Mouse (Mus musculus): ENCODE data around the gene Arl4a. TPM values are rescaled to one million over a fixed set of nuclear protein-coding genes. Genes with fewer than 3 reads are reported as not detected.

Gene Arl4a
- polyA plus RNA-seq (2014; fragmentation: Nextera tagmentation; extraction: Ambion mirVana): 37.4 and 39.8 TPM in 2 replicates

DNA sequence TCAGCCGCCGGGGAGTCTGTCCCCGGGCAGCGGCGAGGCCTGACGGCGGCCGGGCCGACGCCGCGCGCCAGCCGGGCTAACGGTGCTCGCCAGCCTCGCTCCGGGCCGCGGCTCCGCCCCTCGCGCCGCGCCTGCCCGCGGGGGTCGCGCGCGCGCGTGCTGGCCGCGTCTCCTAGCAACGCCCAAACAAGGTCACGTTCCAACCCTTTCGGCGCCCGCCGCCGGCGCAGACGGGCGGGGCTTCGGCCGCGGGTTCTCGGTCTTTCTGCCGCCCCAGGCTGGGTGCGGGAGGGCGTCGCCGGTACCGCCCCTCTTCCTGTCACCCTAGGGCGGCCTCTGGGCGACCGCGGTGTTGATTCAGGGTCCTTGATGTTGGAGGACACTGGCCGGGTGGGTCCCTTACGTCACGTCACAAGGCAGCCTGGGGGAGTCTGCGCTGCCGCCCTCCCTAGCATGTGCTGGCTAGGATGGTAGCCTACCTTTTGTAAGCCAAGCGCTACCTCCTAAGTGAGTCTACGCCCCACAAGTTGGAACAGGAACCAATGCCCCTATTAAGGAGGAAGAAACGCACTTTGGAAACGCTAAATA lies at the start of gene Arl4a:
Gene Arl4a (minus strand): TSS at position 150 of the 588 bp plus-strand sequence.
- Histone ChIP-seq H3K27ac (replicated peaks in 1 of 2; ENCODE audit: control insufficient read depth in 1 of 2, insufficient read depth in 1 of 2, low read depth in 2 of 2, low read length in 2 of 2) (peak within 1 kb of the TSS; percentile 80 to 86), H3K4me2 (ENCODE audit: low read length) (peak within 1 kb of the TSS; percentile 86), H3K27me3 (ENCODE audit: control insufficient read depth, insufficient read depth, low read length) (no peaks in the 10 kb centered on the region), H3K36me3 (ENCODE audit: control insufficient read depth, insufficient read depth, low read length) (no peaks in the 10 kb centered on the region), H3K9ac (ENCODE audit: low read length) (peak within 1 kb of the TSS; percentile 91), H3K9me3 (ENCODE audit: control insufficient read depth, low read length) (no peaks in the 10 kb centered on the region), H3K4me3 (ENCODE audit: control insufficient read depth in 1 of 2, insufficient read depth in 1 of 2, low read depth in 1 of 2, low read length in 2 of 2) (peak within 1 kb of the TSS; percentile 66 to 81), H3K4me1 (ENCODE audit: control insufficient read depth in 2 of 2, insufficient read depth in 2 of 2, low read length in 2 of 2) (0 out of 4 replicates have a peak, but pooled peaks cover 0 to 9% of the 10 kb centered on the region in 2 experiments)
- WGBS: under 1% methylated on average over 68 of the region's 68 CpGs
- ATAC-seq (ENCODE audit: insufficient number of reproducible peaks, insufficient read depth, low FRiP score, low read depth): peak; percentile 90

DNA sequence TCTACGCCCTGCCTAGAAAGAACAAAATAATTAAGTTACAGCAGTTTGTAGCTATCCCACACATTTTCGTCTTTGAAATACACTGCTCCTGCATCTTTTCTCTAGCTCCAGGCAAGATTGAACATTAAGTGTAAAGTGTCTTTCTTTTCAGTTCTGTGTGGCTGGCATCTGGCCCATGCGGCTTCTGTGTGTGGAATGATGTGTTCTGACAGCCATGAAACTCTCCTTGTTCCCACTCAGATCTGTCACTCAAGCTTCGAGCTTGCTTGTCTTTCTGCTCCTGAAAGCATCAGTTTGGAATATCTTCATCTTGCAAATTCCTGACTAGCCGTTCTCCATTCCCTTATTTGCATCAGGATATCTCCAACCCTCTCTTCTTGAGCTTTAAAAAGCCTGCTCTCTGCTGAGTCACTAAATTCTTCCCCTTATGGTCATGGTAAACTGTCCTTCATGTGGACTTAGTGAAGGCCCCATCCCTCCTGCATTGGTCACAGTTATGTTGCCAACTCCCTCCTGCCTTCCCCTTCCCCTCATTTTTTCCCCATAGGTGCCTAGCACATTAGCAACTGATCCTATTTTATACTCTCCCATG lies 48.0 kb upstream of the Arl4a start:
- no peak for ATAC-seq (ENCODE audit: insufficient number of reproducible peaks, insufficient read depth, low FRiP score, low read depth)
- no peak overlapping the region for H3K4me3 ChIP-seq (ENCODE audit: control insufficient read depth in 1 of 2, insufficient read depth in 1 of 2, low read depth in 1 of 2, low read length in 2 of 2)
- no peaks in the 10 kb centered on the region for H3K27me3 ChIP-seq (ENCODE audit: control insufficient read depth, insufficient read depth, low read length)

DNA sequence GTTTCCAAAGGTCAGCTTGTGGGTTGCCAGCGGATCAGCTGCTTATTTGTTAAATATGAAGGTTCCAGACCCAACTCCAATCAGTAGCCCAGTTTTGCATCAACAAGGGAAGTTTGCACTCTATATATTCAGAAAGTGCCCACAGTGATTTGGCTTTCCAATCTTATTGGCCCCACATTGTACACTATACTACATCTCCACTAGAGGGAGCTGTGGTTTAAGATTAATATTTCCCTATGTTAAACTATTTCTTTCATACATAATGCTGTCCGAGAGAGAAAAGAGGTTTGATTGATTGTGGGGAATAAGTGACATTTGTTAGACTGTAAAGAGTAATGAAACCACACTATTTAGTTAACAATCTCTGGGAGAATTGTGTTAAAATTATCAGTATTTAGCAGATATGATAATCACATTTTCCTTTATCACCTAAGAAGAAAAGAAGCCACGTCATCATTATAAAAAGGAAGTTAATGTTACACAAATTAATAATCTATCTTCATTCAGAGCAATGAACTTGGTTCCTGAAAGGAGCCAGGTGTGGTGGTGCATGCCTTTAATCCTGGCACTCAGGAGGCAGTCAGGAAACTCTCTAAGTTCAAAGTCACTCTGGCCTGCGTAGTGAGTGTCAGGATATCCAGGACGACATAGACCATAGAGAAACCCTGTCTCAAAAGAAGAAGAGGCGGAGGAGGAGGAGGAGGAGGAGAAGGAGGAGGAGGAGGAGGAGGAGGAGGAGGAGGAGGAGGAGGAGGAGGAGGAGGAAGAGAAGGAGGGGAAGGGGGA lies 44.8 kb upstream of the Arl4a start:
- Histone ChIP-seq H3K4me3 (ENCODE audit: control insufficient read depth in 1 of 2, insufficient read depth in 1 of 2, low read depth in 1 of 2, low read length in 2 of 2) (no peak overlapping the region), H3K4me1 (ENCODE audit: control insufficient read depth in 2 of 2, insufficient read depth in 2 of 2, low read length in 2 of 2) (no peaks in the 10 kb centered on the region), H3K9me3 (ENCODE audit: control insufficient read depth, low read length) (no peaks in the 10 kb centered on the region), H3K4me2 (ENCODE audit: low read length) (no peak overlapping the region), H3K27ac (replicated peaks in 1 of 2; ENCODE audit: control insufficient read depth in 1 of 2, insufficient read depth in 1 of 2, low read depth in 2 of 2, low read length in 2 of 2) (no peak overlapping the region), H3K27me3 (ENCODE audit: control insufficient read depth, insufficient read depth, low read length) (no peaks in the 10 kb centered on the region), H3K9ac (ENCODE audit: low read length) (no peak overlapping the region), H3K36me3 (ENCODE audit: control insufficient read depth, insufficient read depth, low read length) (no peaks in the 10 kb centered on the region)
- ATAC-seq (ENCODE audit: insufficient number of reproducible peaks, insufficient read depth, low FRiP score, low read depth): no peak
- 42% methylated on average over 5 of the region's 6 CpGs for WGBS

More for the DNA sequence above, 48.0 kb upstream of the Arl4a start:
- Histone ChIP-seq H3K9ac (ENCODE audit: low read length) (no peak overlapping the region), H3K36me3 (ENCODE audit: control insufficient read depth, insufficient read depth, low read length) (no peaks in the 10 kb centered on the region), H3K9me3 (ENCODE audit: control insufficient read depth, low read length) (no peaks in the 10 kb centered on the region), H3K4me2 (ENCODE audit: low read length) (no peak overlapping the region), H3K4me1 (ENCODE audit: control insufficient read depth in 2 of 2, insufficient read depth in 2 of 2, low read length in 2 of 2) (no peaks in the 10 kb centered on the region), H3K27ac (replicated peaks in 1 of 2; ENCODE audit: control insufficient read depth in 1 of 2, insufficient read depth in 1 of 2, low read depth in 2 of 2, low read length in 2 of 2) (no peak overlapping the region)
- WGBS: 54% methylated on average over 5 of the region's 5 CpGs

DNA sequence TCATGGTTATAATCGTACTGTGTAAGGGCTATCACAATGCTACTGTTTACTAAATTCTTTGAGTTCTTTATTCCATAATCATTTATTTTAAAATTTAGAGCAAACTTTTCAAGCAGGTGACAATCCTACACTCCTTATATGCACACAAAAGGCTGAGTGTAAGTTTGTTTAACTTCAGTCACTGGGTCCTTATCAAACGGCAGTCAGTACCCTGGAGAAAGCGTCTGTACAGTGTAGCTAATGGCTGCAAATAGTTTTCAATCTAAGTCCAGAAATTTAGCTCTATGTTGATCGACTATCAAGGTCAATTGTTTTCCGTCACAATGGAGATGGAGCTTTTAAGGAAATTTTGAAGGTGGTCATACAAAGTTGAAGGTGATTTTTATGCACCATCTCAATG lies 44.2 kb upstream of the Arl4a start:
- WGBS: 55% methylated on average over 5 of the region's 5 CpGs
- H3K4me2 ChIP-seq (ENCODE audit: low read length): no peak overlapping the region

DNA sequence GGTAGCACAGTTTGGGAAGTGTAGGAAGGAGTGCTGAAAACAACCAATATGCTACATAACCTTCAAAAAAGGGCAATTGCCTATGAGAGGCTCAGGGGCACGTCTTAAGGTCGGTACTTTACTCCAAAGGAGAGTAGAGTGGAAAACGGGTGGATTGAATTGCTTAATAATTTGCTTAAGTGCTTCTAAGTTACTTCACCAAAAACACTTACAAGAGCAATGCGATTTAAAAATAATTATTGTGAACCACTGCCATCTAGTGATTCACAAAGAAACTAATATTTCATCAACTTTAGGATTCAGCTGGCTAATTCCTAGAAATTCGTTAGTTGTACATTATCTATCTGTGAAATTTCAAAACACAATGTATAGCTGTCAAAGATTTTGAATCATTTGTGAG lies 35.8 kb upstream of the Arl4a start:
- no peak for ATAC-seq (ENCODE audit: insufficient number of reproducible peaks, insufficient read depth, low FRiP score, low read depth)
- Histone ChIP-seq H3K9me3 (ENCODE audit: control insufficient read depth, low read length) (no peaks in the 10 kb centered on the region), H3K27me3 (ENCODE audit: control insufficient read depth, insufficient read depth, low read length) (no peaks in the 10 kb centered on the region), H3K4me2 (ENCODE audit: low read length) (no peak overlapping the region), H3K27ac (replicated peaks in 1 of 2; ENCODE audit: control insufficient read depth in 1 of 2, insufficient read depth in 1 of 2, low read depth in 2 of 2, low read length in 2 of 2) (no peak overlapping the region), H3K36me3 (ENCODE audit: control insufficient read depth, insufficient read depth, low read length) (no peaks in the 10 kb centered on the region), H3K4me3 (ENCODE audit: control insufficient read depth in 1 of 2, insufficient read depth in 1 of 2, low read depth in 1 of 2, low read length in 2 of 2) (no peak overlapping the region), H3K4me1 (ENCODE audit: control insufficient read depth in 2 of 2, insufficient read depth in 2 of 2, low read length in 2 of 2) (no peaks in the 10 kb centered on the region), H3K9ac (ENCODE audit: low read length) (no peak overlapping the region)
- 58% methylated on average over 5 of the region's 5 CpGs for WGBS

More for the DNA sequence above, 44.2 kb upstream of the Arl4a start:
- Histone ChIP-seq H3K27ac (replicated peaks in 1 of 2; ENCODE audit: control insufficient read depth in 1 of 2, insufficient read depth in 1 of 2, low read depth in 2 of 2, low read length in 2 of 2) (no peak overlapping the region), H3K9ac (ENCODE audit: low read length) (no peak overlapping the region), H3K27me3 (ENCODE audit: control insufficient read depth, insufficient read depth, low read length) (no peaks in the 10 kb centered on the region), H3K9me3 (ENCODE audit: control insufficient read depth, low read length) (no peaks in the 10 kb centered on the region), H3K4me1 (ENCODE audit: control insufficient read depth in 2 of 2, insufficient read depth in 2 of 2, low read length in 2 of 2) (no peaks in the 10 kb centered on the region), H3K4me3 (ENCODE audit: control insufficient read depth in 1 of 2, insufficient read depth in 1 of 2, low read depth in 1 of 2, low read length in 2 of 2) (no peak overlapping the region), H3K36me3 (ENCODE audit: control insufficient read depth, insufficient read depth, low read length) (no peaks in the 10 kb centered on the region)
- ATAC-seq (ENCODE audit: insufficient number of reproducible peaks, insufficient read depth, low FRiP score, low read depth): no peak

DNA sequence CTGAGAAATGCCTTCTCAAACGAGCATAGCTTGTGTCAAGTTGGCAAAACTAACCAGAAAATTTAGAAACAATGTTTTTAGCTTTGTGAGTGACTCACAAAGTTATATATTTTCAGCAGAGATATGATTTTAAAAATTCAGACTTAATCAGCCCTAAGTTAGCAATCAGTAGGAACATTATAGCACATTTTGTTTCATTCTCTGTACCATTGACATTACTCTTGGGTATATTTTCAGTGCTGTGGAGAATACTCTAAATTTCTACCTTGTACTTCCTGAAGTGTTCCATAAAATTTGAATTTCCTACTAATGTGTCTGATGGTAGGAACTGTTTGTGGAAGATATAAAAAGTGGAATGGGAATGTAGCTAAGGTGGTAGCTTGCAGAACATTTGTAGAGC lies 9.2 kb upstream of the Arl4a start:
- Histone ChIP-seq H3K27me3 (ENCODE audit: control insufficient read depth, insufficient read depth, low read length) (no peaks in the 10 kb centered on the region), H3K9ac (ENCODE audit: low read length) (no peak overlapping the region), H3K27ac (replicated peaks in 1 of 2; ENCODE audit: control insufficient read depth in 1 of 2, insufficient read depth in 1 of 2, low read depth in 2 of 2, low read length in 2 of 2) (no peak overlapping the region), H3K4me1 (ENCODE audit: control insufficient read depth in 2 of 2, insufficient read depth in 2 of 2, low read length in 2 of 2) (no peaks in the 10 kb centered on the region), H3K4me2 (ENCODE audit: low read length) (no peak overlapping the region), H3K4me3 (ENCODE audit: control insufficient read depth in 1 of 2, insufficient read depth in 1 of 2, low read depth in 1 of 2, low read length in 2 of 2) (no peak overlapping the region), H3K36me3 (ENCODE audit: control insufficient read depth, insufficient read depth, low read length) (no peaks in the 10 kb centered on the region), H3K9me3 (ENCODE audit: control insufficient read depth, low read length) (no peaks in the 10 kb centered on the region)
- no peak for ATAC-seq (ENCODE audit: insufficient number of reproducible peaks, insufficient read depth, low FRiP score, low read depth)
- WGBS: 51% methylated on average over 1 of the region's 1 CpGs

DNA sequence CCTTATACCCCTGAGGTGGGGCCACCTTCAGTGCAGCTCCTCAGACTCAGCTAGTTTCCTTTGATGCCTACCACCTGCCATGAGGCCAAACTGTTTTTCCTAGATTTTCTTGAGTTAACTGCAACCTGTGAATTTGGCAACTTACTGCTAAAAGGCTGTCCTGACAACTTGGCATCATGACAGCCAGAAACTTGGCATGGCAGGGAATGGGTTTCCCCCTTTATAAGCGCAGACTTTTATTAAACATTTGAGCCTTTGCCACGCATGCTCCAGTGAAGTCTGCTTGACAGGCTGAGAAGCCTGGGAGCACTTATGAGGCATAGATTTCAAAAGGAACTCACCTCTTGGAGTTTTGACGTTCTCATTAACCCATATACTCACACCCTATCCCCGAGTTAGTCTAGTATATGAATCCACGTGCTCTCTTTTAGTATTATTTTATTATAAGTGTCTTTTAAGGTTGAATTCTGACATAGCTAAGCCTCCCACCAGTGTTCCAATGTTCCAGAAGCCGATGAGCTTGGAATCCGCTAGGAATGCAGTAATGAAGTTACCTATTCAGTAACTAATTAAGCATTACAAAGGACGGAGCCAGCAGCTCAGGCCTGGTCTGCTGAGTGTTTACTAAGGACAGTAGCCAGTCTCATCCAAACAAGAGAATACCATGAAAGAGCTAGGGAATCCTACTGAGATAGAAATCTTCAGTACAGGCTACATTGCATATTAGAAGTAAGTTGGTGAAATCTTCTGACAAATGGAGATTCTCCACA lies 6.2 kb upstream of the Arl4a start:
- WGBS: 85% methylated on average over 8 of the region's 8 CpGs
- H3K9ac ChIP-seq (ENCODE audit: low read length): no peak overlapping the region

More for the DNA sequence above, 6.2 kb upstream of the Arl4a start:
- Histone ChIP-seq H3K4me3 (ENCODE audit: control insufficient read depth in 1 of 2, insufficient read depth in 1 of 2, low read depth in 1 of 2, low read length in 2 of 2) (no peak overlapping the region), H3K4me1 (ENCODE audit: control insufficient read depth in 2 of 2, insufficient read depth in 2 of 2, low read length in 2 of 2) (no peaks in the 10 kb centered on the region), H3K27ac (replicated peaks in 1 of 2; ENCODE audit: control insufficient read depth in 1 of 2, insufficient read depth in 1 of 2, low read depth in 2 of 2, low read length in 2 of 2) (no peak overlapping the region), H3K4me2 (ENCODE audit: low read length) (no peak overlapping the region), H3K27me3 (ENCODE audit: control insufficient read depth, insufficient read depth, low read length) (no peaks in the 10 kb centered on the region), H3K9me3 (ENCODE audit: control insufficient read depth, low read length) (no peaks in the 10 kb centered on the region), H3K36me3 (ENCODE audit: control insufficient read depth, insufficient read depth, low read length) (no peaks in the 10 kb centered on the region)
- ATAC-seq (ENCODE audit: insufficient number of reproducible peaks, insufficient read depth, low FRiP score, low read depth): no peak

All from heart, embryonic 14.5 days (tissue).